Mouse (Mus musculus) megakaryocyte-erythroid progenitor cell, adult 5-6 weeks (primary cell): Measurements from ENCODE around the gene Rita1. TPM values are rescaled to one million over a fixed set of nuclear protein-coding genes. Genes with fewer than 3 reads are reported as not detected.

Experiments
- ATAC-seq: replicated peaks from 2 replicates; pipeline ENCODE4 v1.8.0; 2016; ENCODE audit warnings: mild to moderate bottlenecking, inconsistent platforms; ENCODE audit not compliant: severe bottlenecking, poor library complexity, low FRiP score, low TSS enrichment
- total RNA-seq, 2 experiments: library from RNA; stranded (forward) in 1 of 2; stranded (reverse) in 1 of 2; fragments of 200-1000, 215-1000 nt in 1 of 2; fragments of >200 nt in 1 of 2; fragmentation: Nextera tagmentation in 1 of 2; gene quantifications; 2 replicates each; pipeline ENCODE4 v1.2.3; 2014 to 2017

Gene Rita1
- total RNA-seq, 2 experiments from 2014 or later = 5.5 to 11.8 TPM

GRCm38 (mm10) chr5:120578504-120579081, 33.8 kb downstream of the Rita1 start:
- peak; percentile 17; the same call in 1 of the 2 replicates for ATAC-seq

DNA sequence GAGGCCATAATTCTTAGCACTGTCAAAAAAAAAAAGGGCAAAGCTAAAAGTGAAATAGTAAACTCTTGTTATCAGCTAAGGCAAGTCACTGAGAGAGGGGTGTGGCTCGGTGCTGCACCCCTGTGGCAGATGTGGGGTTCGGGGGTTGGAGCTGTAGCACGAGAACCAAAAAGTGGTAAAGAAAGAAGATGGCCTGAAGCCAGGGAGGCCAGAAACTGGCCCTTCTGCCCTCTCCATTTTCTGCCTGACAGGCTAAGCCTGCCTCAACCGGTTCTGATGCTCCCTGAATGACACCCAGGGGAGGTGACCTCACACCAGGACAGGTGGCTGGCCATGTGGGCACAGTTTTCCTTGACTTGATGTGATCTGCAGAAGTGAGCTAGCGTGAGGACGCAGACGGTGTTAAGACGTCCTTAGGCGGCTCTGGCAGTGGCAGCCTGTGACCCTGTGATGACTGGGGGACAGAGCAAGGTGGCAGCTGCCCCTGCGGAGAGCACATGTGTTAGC, 34.4 kb downstream of the Rita1 start:
- ATAC-seq = peak; percentile 90

- ATAC-seq = peak; percentile 8; the same call in 1 of the 2 replicates
These were observed 35.5 kb downstream of the Rita1 start for GRCm38 (mm10) chr5:120576781-120577301.

DNA sequence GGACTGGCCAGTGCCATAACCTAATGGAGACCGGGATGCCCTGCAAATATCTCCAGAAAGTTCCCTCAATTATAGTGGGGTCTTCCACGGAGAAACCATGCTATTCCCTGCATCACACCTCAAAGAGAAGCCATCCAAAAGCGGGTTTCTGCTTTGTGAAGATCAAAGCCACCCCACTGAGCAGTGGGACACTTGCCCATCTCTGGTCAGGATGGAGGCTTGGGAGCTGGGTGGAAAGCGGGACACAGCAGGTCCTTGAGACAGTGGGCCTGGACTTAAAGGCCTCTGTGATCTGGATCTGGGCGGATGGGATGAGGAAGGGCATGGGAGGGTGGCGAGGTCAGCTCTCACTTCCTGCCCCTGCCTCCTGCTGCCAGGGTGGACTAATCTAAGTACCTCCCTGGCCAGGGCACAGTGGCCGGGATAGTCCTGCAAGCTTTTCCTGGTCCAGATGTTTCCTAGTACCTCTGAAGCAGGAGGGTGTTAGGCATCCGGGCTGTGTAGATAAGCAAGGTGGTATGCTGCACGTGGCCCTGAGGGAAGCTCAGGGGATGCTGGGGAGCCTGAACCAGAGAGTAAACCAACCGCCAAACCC, 37.8 kb downstream of the Rita1 start:
- no peak for ATAC-seq

DNA sequence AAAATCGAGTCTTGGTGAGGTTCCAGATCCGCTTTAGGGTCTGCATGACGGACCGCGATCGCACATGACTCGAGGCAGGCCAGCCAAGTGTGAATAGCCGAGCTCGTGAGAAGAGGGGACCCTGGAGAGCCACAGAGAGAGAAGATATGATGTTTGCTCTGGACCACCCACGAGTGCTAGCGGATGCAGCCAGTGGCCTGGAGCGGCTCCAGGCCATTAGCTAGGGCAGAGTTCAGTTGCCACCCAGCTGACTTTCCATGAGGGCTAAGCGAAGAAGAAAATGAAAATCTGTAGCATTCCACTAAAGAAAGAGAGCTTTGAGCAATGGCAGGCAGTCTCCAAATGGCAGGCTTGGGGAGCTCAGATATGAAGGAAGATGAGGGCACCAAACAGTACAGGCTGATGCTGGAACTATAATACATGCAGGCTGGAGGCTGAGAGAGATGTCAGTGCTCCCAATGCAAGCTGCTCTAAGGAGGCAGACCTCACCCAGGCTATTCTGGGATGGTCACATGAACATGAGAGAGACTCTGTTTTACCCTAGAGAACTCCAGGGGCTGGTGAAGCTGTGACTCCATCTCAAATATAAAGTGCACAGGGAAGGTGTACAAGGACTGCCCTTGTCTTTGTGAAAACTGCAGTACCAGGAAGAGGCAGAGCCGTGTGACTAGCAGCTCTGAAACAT, 41.2 kb downstream of the Rita1 start:
- ATAC-seq = no peak

DNA sequence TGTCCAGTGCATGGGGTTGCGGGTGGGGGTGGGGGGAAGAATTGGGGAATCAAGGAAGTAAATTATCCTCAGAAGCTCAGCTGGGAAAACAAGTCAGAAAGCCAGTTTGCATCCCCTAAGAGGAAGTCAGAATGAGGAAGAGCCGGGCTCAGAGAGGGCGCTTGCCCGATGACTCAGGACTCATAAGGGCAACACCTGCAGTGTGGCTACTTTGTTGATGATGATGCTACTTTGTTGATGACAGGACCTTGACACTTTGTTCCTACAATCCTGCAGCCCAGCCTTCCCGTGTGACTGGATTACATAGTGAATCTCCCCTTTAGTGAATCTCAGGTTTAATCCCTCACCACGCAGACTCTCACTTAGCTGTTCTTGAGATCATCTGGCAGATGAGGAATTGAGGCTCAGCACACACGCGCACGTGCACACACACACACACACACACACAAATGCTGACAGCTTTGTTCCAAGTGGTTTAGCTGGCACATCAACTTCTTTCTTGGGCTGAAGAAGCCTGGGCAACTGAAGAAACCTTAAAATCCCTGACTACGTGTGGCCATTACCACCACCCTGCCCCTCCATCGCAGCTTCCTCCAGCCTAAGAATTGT, 42.0 kb downstream of the Rita1 start:
- no peak for ATAC-seq

DNA sequence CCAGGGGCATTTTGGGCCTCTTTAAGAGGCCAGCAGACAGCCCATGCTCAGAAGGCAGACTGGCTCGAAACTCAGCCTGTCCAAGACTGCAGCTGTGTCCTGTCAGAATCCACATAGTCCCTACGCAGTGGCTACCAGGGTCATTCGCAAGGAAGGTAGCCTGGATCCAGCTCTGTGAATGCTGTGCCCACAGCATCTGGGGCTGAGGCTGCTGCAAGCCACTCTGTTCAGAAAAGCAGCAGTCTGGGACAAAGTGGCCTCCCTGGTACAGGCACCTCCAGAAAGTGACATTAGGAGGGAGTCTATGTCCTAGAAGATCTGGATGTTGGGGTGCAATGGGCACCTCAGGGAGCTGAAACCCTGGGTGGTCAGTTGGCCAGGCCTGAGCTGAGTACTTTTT, 42.6 kb downstream of the Rita1 start:
- ATAC-seq = no peak

DNA sequence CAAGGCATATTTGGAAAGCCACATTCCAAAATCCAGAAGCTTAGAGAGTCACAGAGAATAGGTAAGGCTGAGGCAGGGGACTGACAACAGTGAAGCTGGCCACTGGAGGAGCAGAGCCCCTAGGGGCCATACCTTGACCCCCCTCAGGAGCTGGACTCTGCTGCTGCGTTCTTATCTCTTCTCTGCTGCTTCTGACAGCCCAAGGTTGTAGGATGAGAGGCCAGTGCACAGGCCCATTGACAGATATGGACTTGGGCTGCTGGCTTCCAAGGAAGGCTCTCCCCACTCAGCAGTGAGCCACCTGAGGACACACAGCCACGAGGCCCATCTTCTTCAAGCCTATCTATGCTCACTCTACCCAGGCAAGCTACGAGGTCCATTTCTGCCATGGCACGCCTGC, 43.4 kb downstream of the Rita1 start:
- 0 out of 2 replicates have a peak, but pooled peaks have one; percentile 4 for ATAC-seq

GRCm38 (mm10) chr5:120568336-120568768, 44.0 kb downstream of the Rita1 start:
- ATAC-seq = no peak

- ATAC-seq = no peak
These were observed 44.6 kb downstream of the Rita1 start for GRCm38 (mm10) chr5:120567761-120568211.

GRCm38 (mm10) chr5:120567253-120567701, 45.1 kb downstream of the Rita1 start:
- no peak for ATAC-seq

- no peak for ATAC-seq
These were observed 45.6 kb downstream of the Rita1 start for GRCm38 (mm10) chr5:120566681-120567252.

GRCm38 (mm10) chr5:120566101-120566500, 46.3 kb downstream of the Rita1 start:
- ATAC-seq = no peak

DNA sequence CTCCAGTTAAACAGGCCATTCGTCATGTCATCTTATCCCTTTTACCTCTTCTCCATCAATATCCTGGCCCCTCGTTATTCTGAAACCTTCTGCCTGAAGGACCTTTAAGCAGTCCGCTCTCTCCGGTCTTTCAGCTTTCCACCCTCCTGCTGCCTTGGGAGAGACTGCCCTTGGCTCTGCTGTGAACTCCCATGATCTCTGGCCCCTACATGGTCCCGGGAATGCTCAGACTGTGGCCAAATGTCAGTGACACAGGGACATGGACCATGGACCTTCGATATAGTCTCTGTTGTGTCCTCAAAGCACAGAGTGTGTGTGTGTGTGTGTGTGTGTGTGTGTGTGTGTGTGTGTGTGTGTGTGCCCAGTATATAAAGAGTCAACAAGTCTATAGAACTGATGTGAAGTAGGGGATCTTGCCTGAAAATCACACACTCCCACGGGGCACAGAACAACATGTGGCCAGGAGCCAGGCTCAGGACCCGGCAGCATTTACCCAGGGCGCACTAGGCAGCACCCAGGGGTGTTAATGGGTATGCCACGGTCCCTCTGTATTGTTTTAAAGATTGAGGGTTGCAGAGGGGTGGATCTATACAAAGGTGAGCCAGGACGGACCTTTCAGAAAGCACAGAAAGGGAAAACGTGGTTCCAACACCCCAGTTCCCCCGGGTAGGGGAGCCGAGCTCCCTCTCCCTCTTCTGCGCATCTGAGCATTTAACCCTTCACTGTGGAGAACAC, 47.1 kb downstream of the Rita1 start:
- no peak for ATAC-seq

DNA sequence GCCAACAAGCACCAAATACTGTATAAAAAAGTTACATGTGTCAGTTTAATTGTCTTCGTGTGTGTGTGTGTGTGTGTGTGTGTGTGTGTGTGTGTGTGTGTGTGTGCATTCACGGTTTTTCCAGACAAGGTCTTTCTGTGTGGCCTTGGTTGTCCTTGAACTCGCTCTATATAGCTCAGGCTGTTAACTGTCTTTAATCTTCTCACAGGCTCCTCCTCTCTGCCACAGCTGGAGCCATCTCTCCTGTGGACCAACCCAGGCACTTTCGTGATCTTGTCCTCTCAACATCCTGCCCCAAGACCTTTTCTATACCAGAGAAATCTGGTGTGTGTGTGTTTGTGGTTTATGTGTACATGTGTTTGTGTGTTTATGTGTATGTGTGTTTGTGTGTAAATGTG, 48.5 kb downstream of the Rita1 start:
- no peak for ATAC-seq

- ATAC-seq = no peak
These were observed 49.2 kb downstream of the Rita1 start for GRCm38 (mm10) chr5:120562956-120563913.

DNA sequence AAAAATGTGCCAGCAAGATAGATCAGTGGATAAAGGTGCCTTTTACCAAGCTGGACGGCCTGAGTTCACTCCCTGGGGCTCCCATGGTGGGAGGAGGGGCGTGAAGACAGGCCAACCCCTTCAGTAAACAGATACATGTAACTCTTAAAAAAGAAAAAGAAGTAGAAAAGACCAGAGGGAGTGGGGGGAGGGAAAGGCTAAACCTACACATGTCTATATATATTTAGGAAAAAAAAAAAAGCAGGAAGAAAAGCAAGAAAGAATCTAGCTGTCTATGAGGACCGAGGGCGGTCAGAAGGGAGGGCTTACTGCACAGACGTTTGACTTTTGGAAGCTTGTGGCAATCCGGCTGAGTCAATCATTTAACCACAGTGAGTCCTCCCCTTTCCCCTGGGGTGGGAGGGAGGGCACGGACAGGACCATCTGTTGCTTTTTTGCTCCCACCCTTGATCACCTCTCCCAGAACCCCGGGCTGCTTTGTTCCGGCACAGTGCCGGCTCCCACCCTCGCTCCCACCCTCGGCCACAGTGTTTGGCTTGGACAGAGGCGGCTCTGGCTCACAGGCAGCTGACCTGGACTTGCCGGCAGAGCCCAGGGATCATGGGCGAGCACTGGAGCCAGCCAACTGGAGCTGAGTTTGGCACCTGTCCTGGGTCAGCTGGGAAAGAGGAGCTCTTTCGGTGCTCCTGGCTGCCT, 51.6 kb downstream of the Rita1 start:
- 0 out of 2 replicates have a peak, but pooled peaks have one; percentile 21 for ATAC-seq
